Mouse (Mus musculus): ENCODE data around the gene Cln3.

Cln3 gene

DNA sequence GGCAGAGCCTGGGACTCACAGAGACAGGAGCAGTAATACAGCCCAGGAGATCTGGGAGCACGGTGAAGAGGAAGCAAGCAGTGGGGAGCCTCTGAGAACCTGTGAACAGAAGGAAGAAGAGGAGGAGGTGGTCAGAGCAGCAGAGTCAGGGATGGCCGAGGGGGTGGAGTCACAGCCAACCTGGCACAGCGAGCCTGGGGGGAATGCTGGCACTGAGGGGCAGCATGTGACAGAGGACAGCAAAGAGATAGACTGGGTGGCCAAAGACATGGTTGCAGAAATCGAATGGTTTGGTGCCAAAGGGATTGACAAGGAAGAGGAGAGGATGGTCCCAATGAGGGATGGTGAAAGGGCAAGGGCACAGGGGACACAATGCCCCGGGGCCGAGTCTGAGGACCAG, at the start of gene Cln3:
Cln3 (minus strand) TSS at position 101 of the 400 bp plus-strand sequence.
- CTCF ChIA-PET, result no interaction called here

DNA sequence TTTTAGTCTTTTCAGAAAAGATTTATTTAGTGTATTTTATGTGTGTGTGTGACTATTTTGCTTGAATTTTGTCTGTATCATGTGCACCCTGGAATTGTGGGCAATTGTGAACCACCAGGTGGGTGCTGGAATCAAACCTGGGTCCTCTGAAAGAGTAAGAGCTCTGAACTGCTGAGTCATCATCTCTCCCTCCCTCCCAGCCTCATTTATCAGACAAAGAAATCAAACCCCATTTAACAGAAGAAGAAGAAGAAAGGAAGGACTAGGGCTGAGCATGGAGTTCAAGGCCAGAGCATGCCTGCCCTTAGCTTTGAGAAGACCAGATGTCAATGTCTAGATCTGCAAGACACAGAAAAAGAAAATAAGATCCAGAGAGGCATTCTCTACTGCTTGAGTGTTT, 49.8 kb upstream of the Cln3 start:
- CTCF ChIA-PET, result no interaction called here

DNA sequence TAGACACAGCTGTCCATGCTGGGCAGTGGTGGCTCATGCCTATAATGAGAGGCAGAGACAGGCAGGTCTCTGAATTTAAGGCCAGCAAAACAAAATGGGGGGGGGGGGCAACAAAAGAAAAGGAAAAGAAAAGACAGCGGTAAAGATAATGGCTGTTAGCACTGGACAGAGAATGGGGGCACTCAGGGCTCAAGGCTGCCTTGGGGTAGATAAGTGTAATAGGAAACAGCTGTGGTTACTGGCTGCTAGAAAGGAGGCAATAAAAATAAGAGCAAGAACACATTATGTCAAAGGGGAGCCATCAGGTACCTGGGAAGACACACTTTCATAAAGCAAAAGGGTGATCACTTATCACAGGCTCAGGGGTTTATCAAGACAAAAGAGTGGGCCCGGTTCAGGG, 46.9 kb upstream of the Cln3 start:
- CTCF ChIA-PET, result interaction anchor here (0.5 to 0.6 kb wide), 2 partner anchors 23 to 195 kb away, joined by 3 read pairs; no protein-coding TSS in a partner anchor

DNA sequence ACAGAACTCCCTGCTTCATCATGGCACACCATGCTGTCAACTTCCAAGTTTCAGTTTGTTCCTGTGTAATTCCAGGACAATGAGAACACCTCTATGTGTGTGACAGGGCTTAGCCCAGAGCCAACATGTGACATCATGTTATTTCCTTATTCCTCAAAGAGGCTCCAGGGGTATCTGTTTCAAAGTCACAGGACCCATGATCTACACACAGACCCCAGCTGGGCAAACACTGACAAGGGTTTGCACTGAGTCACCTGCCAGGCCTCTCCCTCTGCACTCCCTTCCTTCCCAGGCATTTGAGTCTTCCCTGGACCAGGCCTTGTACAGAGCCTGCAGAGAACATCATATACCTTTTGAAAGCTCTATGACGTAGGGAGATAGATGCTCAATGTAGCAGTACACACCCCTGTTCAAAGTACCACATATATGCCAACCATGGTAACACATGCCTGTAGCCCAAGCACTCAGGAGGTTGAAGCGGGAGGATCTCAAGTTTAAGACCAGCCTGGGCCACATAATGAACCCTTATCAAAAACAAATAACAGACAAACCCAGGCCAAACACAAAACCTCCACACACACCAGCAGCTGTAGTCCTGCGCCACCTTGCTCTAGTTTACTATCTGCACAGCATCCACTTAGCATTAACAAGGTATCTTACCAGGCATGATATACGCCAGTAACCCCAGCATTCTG, 45.4 kb upstream of the Cln3 start, which contains the start of gene Nupr1:
Nupr1 (minus strand) TSS at position 38 of the 695 bp plus-strand sequence.
- CTCF ChIA-PET, result no interaction called here

DNA sequence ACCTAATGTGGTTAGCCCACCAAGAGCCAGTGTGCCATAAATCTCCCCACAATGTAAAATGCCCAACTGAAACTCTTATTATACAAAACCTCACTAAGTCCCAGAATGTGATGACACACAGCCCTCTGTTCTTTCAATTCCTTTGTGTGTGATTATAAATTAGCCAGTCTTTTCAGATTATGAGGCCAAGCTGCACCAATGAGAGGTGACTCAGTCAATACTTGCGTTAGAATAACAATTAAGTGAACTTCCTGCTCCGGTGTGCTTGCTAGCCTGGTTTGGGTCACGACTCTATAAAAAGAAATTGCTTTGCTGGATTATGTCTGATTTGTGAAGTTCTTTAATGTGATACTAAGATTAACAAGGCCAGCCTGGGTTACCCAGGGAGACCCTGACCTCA, 44.3 kb upstream of the Cln3 start:
- CTCF ChIA-PET, result no interaction called here

DNA sequence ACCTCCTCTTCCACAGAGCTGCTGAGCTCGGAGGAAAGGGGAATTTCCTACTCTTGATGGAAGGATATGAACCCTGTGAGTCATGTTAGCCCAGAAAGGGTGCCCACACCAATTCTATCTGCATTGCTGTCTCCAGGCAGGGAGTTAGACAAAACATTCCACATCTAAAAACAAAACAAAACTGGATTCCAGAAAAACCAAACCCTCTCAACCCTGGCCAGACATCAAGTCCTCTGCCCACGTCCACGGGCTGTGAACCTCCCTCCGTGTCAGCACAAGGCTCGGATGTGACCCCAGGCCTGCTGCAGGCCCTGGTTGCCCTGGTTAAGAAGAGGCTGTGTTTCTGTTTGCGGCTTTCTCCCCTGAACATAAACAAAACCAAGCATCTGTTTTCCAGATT, 42.5 kb upstream of the Cln3 start:
- CTCF ChIA-PET, result no interaction called here

DNA sequence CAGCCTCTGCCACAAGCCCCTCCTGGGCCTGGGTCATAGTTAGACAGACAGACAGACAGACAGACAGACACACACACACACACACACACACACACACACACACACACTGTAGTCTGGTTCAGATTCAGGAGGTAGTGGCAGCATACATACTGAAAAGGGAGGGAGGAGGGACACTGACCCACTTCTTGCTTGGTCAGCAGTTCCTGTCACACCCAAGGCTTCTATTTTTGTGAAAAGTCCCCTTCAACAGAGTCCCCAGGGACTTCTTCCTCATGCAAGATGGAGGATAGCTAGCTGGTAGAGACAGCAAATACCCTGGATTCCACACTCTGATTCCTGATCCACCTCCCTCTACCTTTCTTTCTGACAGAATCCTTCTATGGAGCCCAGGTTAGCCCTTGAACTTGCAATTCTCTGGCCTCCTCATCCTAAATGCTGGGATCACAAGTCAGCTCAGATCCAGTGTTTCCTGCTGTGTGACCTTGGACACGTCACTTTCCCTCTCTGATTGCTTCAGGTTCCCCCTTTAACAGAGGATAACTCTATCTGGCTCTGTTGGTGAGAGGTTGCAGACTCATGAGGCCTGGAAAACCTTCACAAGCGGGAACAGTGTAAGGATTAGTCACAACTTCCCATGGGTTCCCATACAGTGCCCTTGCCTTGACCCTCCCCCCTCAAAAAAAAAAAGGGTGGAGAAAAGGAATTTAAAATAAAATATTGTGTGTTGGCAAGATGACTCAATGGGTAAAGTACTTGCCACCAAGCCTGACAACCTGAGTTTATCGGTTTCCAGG, 40.4 kb upstream of the Cln3 start:
- CTCF ChIA-PET, result interaction anchor here (0.7 kb wide), 1 partner anchor 130 kb away, joined by 5 read pairs; no protein-coding TSS in a partner anchor

DNA sequence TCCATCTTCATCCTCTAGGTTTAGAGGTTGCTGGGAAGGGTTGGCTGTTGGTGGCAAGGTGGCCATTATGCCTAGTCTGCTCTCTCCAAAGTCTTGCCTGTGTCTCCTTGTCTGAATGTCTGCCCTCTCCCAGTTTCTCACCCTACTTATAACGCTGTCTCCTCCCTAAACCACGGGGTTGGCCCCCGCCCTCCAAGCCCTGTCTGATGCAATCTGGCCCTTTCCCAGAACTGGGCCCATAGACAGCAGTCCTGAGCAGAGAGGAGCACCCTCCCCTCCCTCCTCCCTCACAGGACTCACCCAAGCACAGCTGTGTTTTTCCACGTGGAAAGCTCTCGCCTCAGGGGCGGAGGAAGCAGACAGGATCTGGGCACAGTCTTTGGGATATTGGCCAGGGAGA, 39.8 kb upstream of the Cln3 start:
- CTCF ChIA-PET, result interaction anchor here (0.7 kb wide), 1 partner anchor 131 kb away, joined by 5 read pairs; no protein-coding TSS in a partner anchor

DNA sequence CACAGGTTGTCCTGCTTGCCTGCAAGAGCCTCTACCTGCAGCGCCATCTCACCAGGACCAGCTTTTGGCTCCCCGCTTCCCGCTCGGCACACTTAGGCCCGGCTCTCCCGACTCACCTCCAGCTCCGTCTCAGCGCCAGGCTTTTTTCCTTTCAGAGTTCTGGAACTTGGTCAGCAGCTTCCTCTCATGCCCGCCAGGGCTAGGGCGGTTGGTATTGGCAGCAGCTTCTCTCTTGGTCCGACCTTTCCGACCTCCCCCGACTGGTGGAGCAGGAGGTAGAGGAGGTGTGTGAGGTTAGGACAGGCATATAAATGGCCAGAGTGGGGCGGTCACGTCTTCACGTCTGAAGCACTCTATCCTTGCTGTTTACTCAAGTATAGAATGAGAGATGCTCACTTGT, 39.2 kb upstream of the Cln3 start:
- CTCF ChIA-PET, result interaction anchor here (0.5 kb wide), 1 partner anchor 647 kb away, joined by 4 read pairs; no protein-coding TSS in a partner anchor

DNA sequence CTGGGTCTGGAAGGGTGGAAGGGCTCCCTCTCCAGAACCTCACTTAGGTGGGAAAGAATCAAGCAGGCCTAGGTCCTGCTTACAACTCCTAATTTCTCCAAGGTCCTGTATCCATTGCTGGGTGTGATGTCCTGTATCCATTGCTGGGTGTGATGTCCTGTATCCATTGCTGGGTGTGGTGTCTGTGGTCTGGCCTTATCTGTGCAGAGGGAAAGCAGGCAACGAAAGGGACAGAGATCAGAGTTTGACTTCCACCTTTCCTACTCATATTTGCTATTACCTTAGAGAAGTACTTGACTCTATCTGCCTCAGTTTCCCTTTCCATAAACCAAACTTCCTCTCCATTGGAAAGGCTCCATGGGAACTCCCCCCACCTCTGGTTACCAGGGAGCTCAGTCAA, 37.8 kb upstream of the Cln3 start:
- CTCF ChIA-PET, result interaction anchor here (0.6 kb wide), 1 partner anchor 32 kb away, joined by 4 read pairs; no protein-coding TSS in a partner anchor

DNA sequence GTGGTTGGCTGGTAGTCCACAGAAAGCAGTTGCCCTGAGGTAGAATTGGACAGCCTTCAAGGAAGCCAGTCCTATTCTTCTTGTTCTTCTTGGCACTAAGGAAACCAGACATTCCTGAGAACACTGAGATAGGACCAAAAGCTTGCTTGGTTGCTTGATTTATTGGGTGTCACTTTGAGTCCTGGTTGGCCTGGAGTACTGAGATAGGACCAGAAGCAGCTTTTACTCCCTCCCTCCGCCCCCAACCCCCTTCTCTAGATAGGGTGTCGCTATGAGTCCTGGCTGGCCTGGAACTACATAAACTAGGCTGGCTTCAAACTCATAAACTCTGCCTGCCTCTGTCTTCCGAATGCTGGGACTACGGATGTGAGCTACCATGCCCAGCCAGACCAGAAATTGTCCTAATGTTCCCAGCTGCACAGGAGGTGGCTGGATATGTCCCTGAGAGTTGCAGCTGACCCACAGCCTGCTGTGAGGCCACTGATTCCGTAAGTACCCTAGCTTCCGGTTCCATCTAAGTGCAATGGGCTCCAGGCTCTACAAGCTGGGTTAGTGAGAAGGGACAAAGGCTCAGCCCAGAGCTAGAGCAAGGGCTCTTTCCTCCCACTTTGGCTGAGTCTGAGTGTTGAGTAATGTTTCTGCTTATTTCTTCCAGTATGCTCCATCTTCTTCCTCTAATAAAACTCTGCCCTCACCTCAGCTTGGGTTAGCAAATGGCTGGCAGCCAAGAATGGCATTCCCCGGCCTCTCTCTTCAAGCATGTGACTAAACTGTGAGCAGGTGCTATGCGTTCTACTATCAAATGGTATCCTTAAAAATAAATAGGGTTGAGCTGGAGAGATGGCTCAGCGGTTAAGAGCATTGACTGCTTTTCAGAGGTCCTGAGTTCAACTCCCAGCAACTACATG, 36.1 kb upstream of the Cln3 start:
- CTCF ChIA-PET, result no interaction called here

DNA sequence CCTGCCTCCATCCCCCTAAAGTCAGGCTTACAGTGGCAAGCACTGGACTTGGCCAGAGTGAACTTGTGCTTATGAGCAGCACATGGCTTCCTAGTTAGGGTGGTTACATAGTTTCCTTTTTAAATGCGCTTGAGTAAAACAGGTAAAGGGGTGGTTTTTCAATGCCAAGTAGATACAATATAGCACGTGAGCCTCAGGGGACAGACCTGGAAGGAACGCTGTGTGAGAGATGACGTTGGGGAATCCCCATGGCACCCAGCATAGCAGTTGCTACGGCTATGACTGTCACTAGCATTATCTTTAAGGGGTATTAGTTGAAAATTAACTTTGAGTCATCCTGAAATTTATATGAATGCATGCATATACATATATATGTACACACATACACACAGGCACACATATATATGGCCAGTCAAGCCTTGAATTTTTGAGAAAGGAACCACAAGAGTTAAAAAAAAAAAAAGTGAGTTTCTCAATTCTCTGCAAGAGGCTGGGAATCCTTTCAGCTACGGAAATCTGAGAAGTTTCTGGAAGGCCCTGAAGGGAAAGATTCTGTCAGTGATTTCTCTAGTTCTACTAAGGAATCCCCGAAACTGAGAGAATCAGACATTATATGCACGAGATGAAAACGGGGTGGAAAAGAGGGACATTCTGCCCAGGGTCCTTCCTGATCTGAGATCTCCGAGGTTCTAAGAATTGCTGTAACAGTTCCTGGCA, 34.1 kb upstream of the Cln3 start:
- CTCF ChIA-PET, result no interaction called here

DNA sequence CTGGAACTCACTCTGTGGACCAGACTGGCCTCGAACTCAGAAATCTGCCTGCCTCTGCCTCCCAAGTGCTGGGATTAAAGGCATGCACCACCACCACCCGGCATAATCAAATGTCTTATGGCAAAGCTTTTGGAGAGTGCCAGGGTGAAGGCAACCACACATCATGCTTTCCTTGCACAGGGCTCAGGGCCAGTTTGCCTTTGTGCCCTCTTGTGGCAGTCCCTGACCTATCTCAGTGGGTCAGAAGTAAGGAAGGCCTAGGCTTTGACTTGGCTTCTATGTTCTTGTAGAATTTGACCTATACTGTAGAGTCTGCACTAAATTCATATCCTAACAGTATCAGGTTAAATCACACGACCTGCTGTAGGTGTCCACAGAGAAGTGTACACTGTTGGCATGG, 31.1 kb upstream of the Cln3 start:
- CTCF ChIA-PET, result no interaction called here

DNA sequence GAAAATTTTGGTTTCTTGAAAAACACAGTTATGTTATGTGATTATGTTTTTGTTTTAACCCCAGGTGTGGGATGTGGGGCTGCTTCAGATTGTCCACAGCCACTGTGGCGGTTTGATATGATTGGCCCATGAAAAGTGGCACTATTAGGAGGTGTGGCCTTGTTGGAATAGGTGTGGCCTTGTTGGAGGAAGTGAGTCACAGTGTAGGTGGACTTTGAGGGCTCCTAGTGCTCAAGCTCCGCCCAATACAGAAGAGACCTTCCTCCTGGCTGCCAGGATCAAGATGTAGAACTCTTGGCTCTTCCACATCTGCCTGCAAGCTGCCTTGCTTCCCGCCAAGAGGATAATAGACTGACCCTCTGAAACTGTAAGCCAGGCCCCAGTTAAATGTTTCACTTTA, 27.1 kb upstream of the Cln3 start:
- CTCF ChIA-PET, result no interaction called here

DNA sequence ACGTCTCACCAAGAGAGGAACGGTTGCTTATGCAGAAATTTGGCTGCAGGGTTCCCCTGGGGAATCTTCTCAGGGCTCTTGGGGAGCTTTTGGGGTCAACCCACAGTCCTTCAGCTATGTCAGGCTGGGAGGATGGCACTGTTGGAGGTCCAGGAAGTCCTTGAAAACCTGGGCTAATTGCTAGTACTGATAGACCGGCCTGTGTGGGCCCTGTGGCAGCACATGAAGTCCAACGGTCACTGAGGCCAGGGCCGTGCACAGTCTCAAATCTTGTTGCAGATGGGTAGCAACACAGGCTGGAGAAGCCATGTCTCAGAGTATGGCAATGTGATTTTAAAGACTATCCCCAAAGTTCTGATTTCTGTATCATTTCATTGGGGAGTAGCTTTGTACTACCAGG, 22.2 kb upstream of the Cln3 start:
- CTCF ChIA-PET, result interaction anchor here (0.6 kb wide), 1 partner anchor 106 kb away, joined by 3 read pairs; no protein-coding TSS in a partner anchor

DNA sequence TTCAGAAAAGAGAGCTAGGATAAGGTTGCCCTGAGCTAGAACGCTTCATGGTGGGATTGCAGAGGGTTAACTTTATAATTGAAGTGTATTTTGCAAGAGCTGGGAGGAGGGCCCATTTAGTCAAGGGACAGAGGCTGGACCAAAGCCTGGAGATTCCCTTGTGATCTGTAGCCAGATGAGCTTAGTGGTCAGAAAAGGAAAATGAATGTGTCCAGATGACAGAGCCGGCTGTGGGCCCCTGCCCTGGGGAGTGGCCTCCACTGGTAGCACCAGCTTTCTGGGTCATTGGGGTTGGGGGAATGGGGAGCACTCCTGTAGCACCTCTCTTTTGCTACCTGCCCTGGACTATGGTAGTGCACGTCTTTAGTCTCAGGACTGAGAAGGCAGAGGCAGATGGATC, 21.4 kb upstream of the Cln3 start:
- CTCF ChIA-PET, result no interaction called here

DNA sequence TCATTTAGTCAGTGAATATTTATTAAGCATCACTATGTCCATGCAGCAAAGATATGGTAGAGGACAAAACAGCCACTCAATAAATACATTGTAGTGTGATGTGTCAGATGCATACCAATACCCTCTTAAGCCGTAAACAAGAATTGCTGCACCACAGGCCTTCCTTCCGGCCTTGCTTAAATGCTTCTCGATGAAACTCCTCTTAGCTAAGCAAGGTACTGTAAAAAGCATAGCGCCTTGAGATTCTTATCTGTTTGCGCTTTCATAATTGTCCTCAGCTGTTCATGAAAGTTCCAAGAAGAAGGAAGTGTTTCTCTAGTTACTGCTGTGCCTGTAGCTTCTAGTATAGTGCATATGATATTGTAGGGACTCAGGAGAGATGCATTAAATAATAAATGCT, 21.0 kb upstream of the Cln3 start:
- CTCF ChIA-PET, result no interaction called here

DNA sequence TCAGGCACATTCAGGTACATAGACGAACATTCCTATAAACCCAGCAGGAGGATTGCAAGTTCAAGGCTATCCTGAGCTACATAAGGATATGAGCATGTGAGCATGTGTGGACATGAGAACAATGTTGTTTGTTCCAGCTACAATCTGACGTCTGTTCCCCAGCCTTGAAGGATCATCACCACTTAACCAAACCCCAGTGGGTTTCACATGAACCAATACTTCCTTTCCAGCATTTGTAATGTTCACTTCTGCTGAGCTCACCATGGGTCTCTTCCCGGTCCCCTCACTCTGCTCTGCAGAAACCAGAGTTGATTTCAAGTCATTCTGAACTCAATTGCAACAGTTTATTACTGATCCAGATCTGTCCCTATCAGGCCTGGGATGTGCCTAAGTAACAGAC, 17.0 kb upstream of the Cln3 start:
- CTCF ChIA-PET, result no interaction called here

DNA sequence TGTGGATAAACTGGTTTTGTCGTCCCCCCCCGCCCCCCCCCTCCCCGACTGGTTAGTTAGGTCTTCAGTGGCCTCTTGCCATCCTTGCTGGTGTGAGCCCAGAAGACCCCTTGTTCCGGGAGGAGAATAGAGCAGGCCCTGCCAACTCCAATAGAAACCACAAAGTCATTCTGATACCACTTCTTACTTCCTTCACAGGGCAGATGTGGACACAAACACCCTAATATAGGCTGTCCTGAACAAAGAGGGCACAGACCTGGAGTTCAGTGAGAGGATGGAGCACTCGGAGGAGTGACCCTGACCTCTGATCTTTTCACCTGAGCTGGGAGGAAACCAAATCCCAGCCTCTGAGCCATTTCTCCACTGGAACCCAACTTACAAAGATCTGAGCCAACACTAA, 16.3 kb upstream of the Cln3 start:
- CTCF ChIA-PET, result no interaction called here

DNA sequence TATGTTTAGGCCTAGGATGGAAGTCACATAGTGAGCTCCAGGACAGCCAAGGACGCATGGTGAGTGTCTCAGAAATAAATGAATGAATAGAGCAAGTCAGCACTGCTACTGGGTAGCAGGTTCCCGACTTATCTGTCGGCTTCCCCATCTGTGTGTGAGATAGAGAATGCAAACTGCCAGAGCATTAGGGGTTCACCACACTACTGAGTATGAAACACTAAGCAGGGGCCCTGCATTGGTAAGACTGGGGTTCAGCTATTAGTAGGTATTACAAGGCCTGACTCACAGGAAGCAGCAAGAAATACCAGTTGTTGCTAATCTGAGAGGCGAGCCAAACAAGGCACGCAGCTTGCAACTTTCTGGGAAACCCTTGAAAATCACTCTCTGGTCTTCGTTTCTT, 13.3 kb upstream of the Cln3 start:
- CTCF ChIA-PET, result no interaction called here

DNA sequence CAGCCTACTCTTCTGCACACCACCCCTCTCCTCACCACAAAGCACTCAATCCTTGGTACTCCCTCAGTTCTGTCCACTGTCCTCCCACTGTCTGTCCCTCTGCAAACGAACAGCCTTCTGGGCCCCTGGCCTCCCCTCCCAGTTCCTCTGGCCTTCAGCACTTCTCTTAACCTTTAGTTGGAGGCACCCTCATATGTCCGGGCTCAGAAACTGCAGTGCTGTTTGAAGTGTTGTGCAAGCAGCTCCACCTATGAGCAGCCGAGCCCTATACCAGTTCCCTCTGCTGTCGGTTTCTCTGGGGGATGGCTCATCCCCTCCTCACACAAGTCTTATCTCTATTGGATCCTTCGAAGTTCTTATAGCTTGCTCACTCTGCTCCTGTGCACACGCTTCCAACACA, 10.8 kb upstream of the Cln3 start:
- CTCF ChIA-PET, result no interaction called here

DNA sequence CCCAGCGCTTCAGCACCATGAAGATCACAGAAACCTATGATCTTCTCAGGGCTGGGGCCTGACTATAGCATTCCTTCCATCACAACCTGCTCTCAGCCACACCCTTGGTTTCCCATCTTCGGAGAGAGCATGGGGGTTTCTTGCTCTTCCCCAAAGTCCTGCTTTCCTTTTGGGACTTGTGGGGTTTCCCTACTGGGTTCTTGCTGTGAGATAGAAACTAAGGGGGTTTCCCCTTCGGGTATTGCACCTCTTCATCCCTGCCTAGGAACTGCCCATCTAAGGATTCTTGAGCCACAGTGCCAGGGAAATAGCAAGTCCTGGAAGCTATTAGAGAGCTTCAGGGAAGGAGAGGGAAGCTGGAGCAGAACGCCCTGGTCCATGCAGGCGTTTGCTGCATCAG, 10.3 kb upstream of the Cln3 start:
- CTCF ChIA-PET, result no interaction called here

Measured in spleen, embryonic (tissue).